Mouse (Mus musculus) E14TG2a.4 (cell line): ENCODE data around the gene Dkk3.

Experiments
- CTCF ChIP-seq: conservative IDR thresholded peaks from 2 replicates; pipeline ENCODE4 v1.5.1; 2014; ENCODE audit warnings: low read length
- NANOG ChIP-seq: IDR thresholded peaks from 2 replicates; pipeline ENCODE4 v1.6.1; 2014; ENCODE audit warnings: borderline replicate concordance, low read length, mixed read lengths
- POU5F1 ChIP-seq: IDR thresholded peaks from 2 replicates; pipeline ENCODE4 v1.6.1; 2014; ENCODE audit warnings: low read length, borderline replicate concordance

DNA sequence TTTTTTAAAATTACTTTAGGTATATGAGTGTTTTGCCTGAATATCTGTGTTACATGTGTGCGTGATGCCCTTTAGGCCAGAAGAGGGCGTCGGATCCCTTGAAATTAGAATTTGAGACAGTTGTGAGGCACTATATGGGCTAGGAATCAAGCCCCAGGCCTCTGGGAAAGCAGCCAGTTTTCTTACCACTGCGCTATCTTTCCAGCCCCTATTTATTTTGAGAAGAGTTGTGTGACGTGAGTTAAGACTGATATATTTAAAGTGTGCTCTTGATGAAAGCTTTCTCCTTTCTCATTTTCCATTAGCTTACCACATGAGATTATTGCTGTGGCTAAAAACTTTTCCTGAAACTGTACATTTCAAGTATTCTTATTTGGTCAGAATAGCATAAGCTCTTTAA lies 84.0 kb downstream of the Dkk3 start:
- TF ChIP-seq CTCF (no peak; the same call in 1 of the 2 replicates), POU5F1 (no peak), NANOG (no peak)
